Mouse (Mus musculus): Measurements from ENCODE around the gene Tnrc6a. TPM values are rescaled to one million over a fixed set of nuclear protein-coding genes. Genes with fewer than 3 reads are reported as not detected.

Gene Tnrc6a
- total RNA-seq, 2 experiments from 2014 or later = 49.6 to 54.1 TPM

- DNase-seq (ENCODE audit: low spot score in 2 of 2) = no peak
- intact Hi-C loops (cut with DNase I) = no loop called here
Observed at GRCm38 (mm10) chr7:123117209-123117608, 6.5 kb upstream of the Tnrc6a start.

- no peak for DNase-seq (ENCODE audit: low spot score in 2 of 2)
- intact Hi-C loops (cut with DNase I) = no loop called here
Observed at GRCm38 (mm10) chr7:123120516-123120915, 3.2 kb upstream of the Tnrc6a start.

GRCm38 (mm10) chr7:123124299-123124716, 623 bp downstream of the Tnrc6a start:
- no peak for DNase-seq (ENCODE audit: low spot score in 2 of 2)
- intact Hi-C loops (cut with DNase I) = loop anchor here (1.0 to 2.0 kb wide), 2 partner anchors 40 to 58 kb away; no protein-coding TSS in a partner anchor

- intact Hi-C loops (cut with DNase I) = loop anchor here (1.0 to 5.0 kb wide), 3 partner anchors 40 to 238 kb away; no protein-coding TSS in a partner anchor
- DNase-seq (ENCODE audit: low spot score in 2 of 2) = peak; percentile 19 to 43
Observed at GRCm38 (mm10) chr7:123124735-123125181, 1.1 kb downstream of the Tnrc6a start.

- intact Hi-C loops (cut with DNase I) = loop anchor here (5.0 kb wide), 1 partner anchor 236 kb away; no protein-coding TSS in a partner anchor
- DNase-seq (ENCODE audit: low spot score in 2 of 2) = no peak
Observed at GRCm38 (mm10) chr7:123126056-123126455, 2.4 kb downstream of the Tnrc6a start.

GRCm38 (mm10) chr7:123127301-123127700, 3.6 kb downstream of the Tnrc6a start:
- intact Hi-C loops (cut with DNase I) = loop anchor here (5.0 kb wide), 1 partner anchor 235 kb away; no protein-coding TSS in a partner anchor
- no peak for DNase-seq (ENCODE audit: low spot score in 2 of 2)

GRCm38 (mm10) chr7:123127981-123128380, 4.3 kb downstream of the Tnrc6a start:
- intact Hi-C loops (cut with DNase I) = loop anchor here (5.0 kb wide), 1 partner anchor 234 kb away; no protein-coding TSS in a partner anchor

GRCm38 (mm10) chr7:123129061-123129460, 5.4 kb downstream of the Tnrc6a start:
- DNase-seq (ENCODE audit: low spot score in 2 of 2) = no peak
- intact Hi-C loops (cut with DNase I) = loop anchor here (5.0 kb wide), 1 partner anchor 233 kb away; no protein-coding TSS in a partner anchor

More at GRCm38 (mm10) chr7:123127981-123128380, 4.3 kb downstream of the Tnrc6a start:
- no peak for DNase-seq (ENCODE audit: low spot score in 2 of 2)

- DNase-seq (ENCODE audit: low spot score in 2 of 2) = peak in 1 of 2 experiments; percentile 37
- intact Hi-C loops (cut with DNase I) = no loop called here
Observed at GRCm38 (mm10) chr7:123130198-123130597, 6.5 kb downstream of the Tnrc6a start.

- intact Hi-C loops (cut with DNase I) = no loop called here
- DNase-seq (ENCODE audit: low spot score in 2 of 2) = no peak
Observed at GRCm38 (mm10) chr7:123132401-123132800, 8.7 kb downstream of the Tnrc6a start.

- no peak for DNase-seq (ENCODE audit: low spot score in 2 of 2)
- intact Hi-C loops (cut with DNase I) = no loop called here
Observed at GRCm38 (mm10) chr7:123134876-123135275, 11.2 kb downstream of the Tnrc6a start.

- intact Hi-C loops (cut with DNase I) = no loop called here
- no peak for DNase-seq (ENCODE audit: low spot score in 2 of 2)
Observed at GRCm38 (mm10) chr7:123135655-123136054, 12.0 kb downstream of the Tnrc6a start.

- intact Hi-C loops (cut with DNase I) = no loop called here
- no peak for DNase-seq (ENCODE audit: low spot score in 2 of 2)
Observed at GRCm38 (mm10) chr7:123138001-123138400, 14.3 kb downstream of the Tnrc6a start.

- DNase-seq (ENCODE audit: low spot score in 2 of 2) = peak; percentile 16 to 72
Observed at GRCm38 (mm10) chr7:123146141-123146846, 22.6 kb downstream of the Tnrc6a start.

GRCm38 (mm10) chr7:123147787-123148186, 24.1 kb downstream of the Tnrc6a start:
- intact Hi-C loops (cut with DNase I) = no loop called here
- DNase-seq (ENCODE audit: low spot score in 2 of 2) = no peak

More at GRCm38 (mm10) chr7:123146141-123146846, 22.6 kb downstream of the Tnrc6a start:
- intact Hi-C loops (cut with DNase I) = loop anchor here (1.0 kb wide), 1 partner anchor 80 kb away; no protein-coding TSS in a partner anchor

- no peak for DNase-seq (ENCODE audit: low spot score in 2 of 2)
Observed at GRCm38 (mm10) chr7:123148935-123149334, 25.2 kb downstream of the Tnrc6a start.

GRCm38 (mm10) chr7:123162346-123162745, 38.7 kb downstream of the Tnrc6a start:
- intact Hi-C loops (cut with DNase I) = no loop called here
- DNase-seq (ENCODE audit: low spot score in 2 of 2) = no peak

More at GRCm38 (mm10) chr7:123148935-123149334, 25.2 kb downstream of the Tnrc6a start:
- intact Hi-C loops (cut with DNase I) = no loop called here

GRCm38 (mm10) chr7:123167436-123167835, 43.8 kb downstream of the Tnrc6a start:
- DNase-seq (ENCODE audit: low spot score in 2 of 2) = no peak
- intact Hi-C loops (cut with DNase I) = no loop called here

GRCm38 (mm10) chr7:123169618-123170017, 45.9 kb downstream of the Tnrc6a start:
- intact Hi-C loops (cut with DNase I) = loop anchor here (5.0 kb wide), 1 partner anchor 172 kb away; no protein-coding TSS in a partner anchor
- DNase-seq (ENCODE audit: low spot score in 2 of 2) = no peak

GRCm38 (mm10) chr7:123172101-123172500, 48.4 kb downstream of the Tnrc6a start:
- no peak for DNase-seq (ENCODE audit: low spot score in 2 of 2)
- intact Hi-C loops (cut with DNase I) = loop anchor here (5.0 kb wide), 1 partner anchor 175 kb away; no protein-coding TSS in a partner anchor

- intact Hi-C loops (cut with DNase I) = no loop called here
- no peak for DNase-seq (ENCODE audit: low spot score in 2 of 2)
Observed at GRCm38 (mm10) chr7:123177215-123177614, 53.5 kb downstream of the Tnrc6a start.

Data from left cerebral cortex, postnatal 25 days (tissue).